Mouse (Mus musculus) T-helper 17 cell (primary cell): ENCODE results near the gene Ms4a3.

Experiments used
- in situ Hi-C, 2 experiments: fragments of 300-600 bp; cut with MboI, MseI; formaldehyde crosslinking; loops; 1 replicate in 1 of 2; 2 replicates in 1 of 2; pipeline ENCODE4 v1.15.1; 2025; ENCODE audit warnings: high pct_unique_total_duplicates in 2 of 2

The Ms4a3 gene

GRCm38 (mm10) chr19:11640732-11641131, at the start of gene Ms4a3:
Ms4a3 (minus strand) TSS chr19:11640851.
- in situ Hi-C loops = no loop called here

GRCm38 (mm10) chr19:11661562-11661961, 20.9 kb upstream of the Ms4a3 start:
- in situ Hi-C loops = loop anchor here in 1 of 2 experiments (25.0 kb wide), 1 partner anchor 999 kb away; no protein-coding TSS in a partner anchor

GRCm38 (mm10) chr19:11660459-11660858, 19.8 kb upstream of the Ms4a3 start, which contains the start of gene Oosp2:
Oosp2 (minus strand) TSS chr19:11660559.
- in situ Hi-C loops = loop anchor here in 1 of 2 experiments (25.0 kb wide), 1 partner anchor 998 kb away; no protein-coding TSS in a partner anchor

GRCm38 (mm10) chr19:11659142-11659541, 18.5 kb upstream of the Ms4a3 start:
- in situ Hi-C loops = loop anchor here (10.0 to 25.0 kb wide), 2 partner anchors 376 to 997 kb away; no protein-coding TSS in a partner anchor

GRCm38 (mm10) chr19:11649564-11649963, 8.9 kb upstream of the Ms4a3 start:
- in situ Hi-C loops = no loop called here

- in situ Hi-C loops = no loop called here
These were observed 5.5 kb upstream of the Ms4a3 start for GRCm38 (mm10) chr19:11646166-11646565.

- in situ Hi-C loops = loop anchor here in 1 of 2 experiments (5.0 kb wide), 1 partner anchor 43 kb away; no protein-coding TSS in a partner anchor
These were observed 1.6 kb downstream of the Ms4a3 start for GRCm38 (mm10) chr19:11639038-11639437.

GRCm38 (mm10) chr19:11635572-11635971, 5.1 kb downstream of the Ms4a3 start:
- in situ Hi-C loops = loop anchor here in 1 of 2 experiments (5.0 kb wide), 1 partner anchor 47 kb away; no protein-coding TSS in a partner anchor

GRCm38 (mm10) chr19:11634330-11634729, 6.3 kb downstream of the Ms4a3 start:
- in situ Hi-C loops = no loop called here

- in situ Hi-C loops = no loop called here
These were observed 6.9 kb downstream of the Ms4a3 start for GRCm38 (mm10) chr19:11633732-11634131.

- in situ Hi-C loops = no loop called here
These were observed 15.4 kb downstream of the Ms4a3 start for GRCm38 (mm10) chr19:11625231-11625630.

GRCm38 (mm10) chr19:11624800-11625199, 15.9 kb downstream of the Ms4a3 start:
- in situ Hi-C loops = loop anchor here in 1 of 2 experiments (25.0 kb wide), 1 partner anchor 437 kb away; the partner anchor contains the start of gene Ms4a13

- in situ Hi-C loops = loop anchor here in 1 of 2 experiments (25.0 kb wide), 1 partner anchor 436 kb away; the partner anchor contains the start of gene Ms4a13
These were observed 17.1 kb downstream of the Ms4a3 start, which contains the start of gene Ms4a2 for GRCm38 (mm10) chr19:11623551-11623950. Ms4a2 (minus strand) TSS chr19:11623719.

GRCm38 (mm10) chr19:11617983-11618382, 22.7 kb downstream of the Ms4a3 start:
- in situ Hi-C loops = loop anchor here (5.0 to 25.0 kb wide), 2 partner anchors 69 to 431 kb away; partner anchors contain the start of gene Ms4a13 (in 1 of the 2)

GRCm38 (mm10) chr19:11614805-11615204, 25.8 kb downstream of the Ms4a3 start:
- in situ Hi-C loops = loop anchor here (5.0 to 25.0 kb wide), 2 partner anchors 72 to 428 kb away; partner anchors contain the start of gene Ms4a13 (in 1 of the 2)

- in situ Hi-C loops = loop anchor here in 1 of 2 experiments (25.0 kb wide), 1 partner anchor 427 kb away; the partner anchor contains the start of gene Ms4a13
These were observed 26.7 kb downstream of the Ms4a3 start for GRCm38 (mm10) chr19:11613776-11614443.

- in situ Hi-C loops = loop anchor here in 1 of 2 experiments (25.0 kb wide), 1 partner anchor 426 kb away; the partner anchor contains the start of gene Ms4a13
These were observed 27.6 kb downstream of the Ms4a3 start for GRCm38 (mm10) chr19:11613084-11613483.

GRCm38 (mm10) chr19:11612293-11612692, 28.4 kb downstream of the Ms4a3 start:
- in situ Hi-C loops = loop anchor here in 1 of 2 experiments (25.0 kb wide), 1 partner anchor 425 kb away; the partner anchor contains the start of gene Ms4a13

GRCm38 (mm10) chr19:11611541-11611945, 29.1 kb downstream of the Ms4a3 start:
- in situ Hi-C loops = loop anchor here in 1 of 2 experiments (25.0 kb wide), 1 partner anchor 424 kb away; the partner anchor contains the start of gene Ms4a13

- in situ Hi-C loops = loop anchor here (5.0 to 25.0 kb wide), 5 partner anchors 121 to 563 kb away; partner anchors contain the start of genes Gm8369 (in 1 of the 2) and Ms4a13 (in 1 of the 2)
These were observed 32.5 kb downstream of the Ms4a3 start for GRCm38 (mm10) chr19:11608172-11608571.

GRCm38 (mm10) chr19:11604603-11605002, 36.0 kb downstream of the Ms4a3 start, which contains the start of gene Ms4a6d:
Ms4a6d (minus strand) TSS chr19:11604849.
- in situ Hi-C loops = loop anchor here (5.0 to 25.0 kb wide), 7 partner anchors 82 to 560 kb away; partner anchors contain the start of genes Gm8369 (in 1 of the 2) and Ms4a13 (in 1 of the 2)
